32 mouse cellular contexts compared by ENCODE assay signal in the genomic region with DNA sequence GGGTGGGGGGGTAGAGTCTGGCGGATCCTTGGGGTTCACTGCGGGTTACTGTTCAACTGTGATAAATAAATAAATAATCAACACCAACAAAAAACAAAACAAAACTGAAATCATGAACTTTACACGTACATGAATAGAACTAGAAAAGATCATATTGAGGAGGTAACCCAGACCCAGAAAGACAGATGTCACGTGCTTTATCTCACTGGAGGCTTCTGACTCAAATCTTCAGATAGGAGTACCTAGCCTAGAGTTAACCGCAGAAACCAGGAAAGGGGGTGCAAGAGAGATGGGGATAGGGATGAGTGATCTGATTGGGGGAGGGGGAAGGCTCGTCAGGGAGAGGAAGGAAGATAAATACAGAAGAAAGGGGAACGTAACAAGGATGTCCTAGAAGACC. TPM values are rescaled to one million over a fixed set of nuclear protein-coding genes. Genes with fewer than 3 reads are reported as not detected.
"Had no signal": no experiment of that assay in that cellular context is flagged by ENCODE, and none has a peak within 500 bp of the region (broad histone marks: within the 10 kb centered on the region; RNA-seq: fewer than 3 reads in every experiment).

No protein-coding gene starts in this region.

- H3K27ac ChIP-seq: embryonic facial prominence, embryonic 10.5 days; embryonic facial prominence, embryonic 12.5 days; embryonic facial prominence, embryonic 13.5 days; embryonic facial prominence, embryonic 15.5 days; forebrain, embryonic 10.5 days; forebrain, embryonic 12.5 days; forebrain, embryonic 13.5 days; forebrain, embryonic 15.5 days; gastrocnemius, adult 2 months; heart, adult 2 months had no signal

- H3K27me3 ChIP-seq: embryonic facial prominence, embryonic 12.5 days; embryonic facial prominence, embryonic 13.5 days; embryonic facial prominence, embryonic 15.5 days; forebrain, embryonic 12.5 days; forebrain, embryonic 13.5 days; forebrain, embryonic 15.5 days had no signal

- DNase-seq: cerebellum, adult 9-10 months; cerebellum, adult 9-11 months; cerebellum, postnatal 10 days; cerebellum, postnatal 14 days; cerebellum, postnatal 25 days; cerebellum, postnatal 36 days; embryo, embryonic 11 days; forebrain, postnatal 0 days; gastrocnemius, adult 2 months; gastrocnemius, postnatal 10 days; gastrocnemius, postnatal 14 days; gastrocnemius, postnatal 25 days; gastrocnemius, postnatal 36 days; heart, adult 11 months; heart, adult 18-20 months; heart, adult 2 months had no signal

- H3K36me3 ChIP-seq: embryonic facial prominence, embryonic 10.5 days; embryonic facial prominence, embryonic 12.5 days; embryonic facial prominence, embryonic 13.5 days; embryonic facial prominence, embryonic 15.5 days; forebrain, embryonic 10.5 days; forebrain, embryonic 12.5 days; forebrain, embryonic 15.5 days had no signal

- H3K9ac ChIP-seq: embryonic facial prominence, embryonic 12.5 days; embryonic facial prominence, embryonic 13.5 days; embryonic facial prominence, embryonic 15.5 days; forebrain, embryonic 12.5 days; forebrain, embryonic 13.5 days; forebrain, embryonic 15.5 days; forebrain, postnatal 0 days had no signal

- H3K9me3 ChIP-seq: embryonic facial prominence, embryonic 10.5 days; embryonic facial prominence, embryonic 12.5 days; embryonic facial prominence, embryonic 13.5 days; embryonic facial prominence, embryonic 15.5 days; forebrain, embryonic 10.5 days; forebrain, embryonic 12.5 days; forebrain, embryonic 13.5 days; forebrain, embryonic 15.5 days had no signal

- H3K4me3 ChIP-seq: embryonic facial prominence, embryonic 10.5 days; embryonic facial prominence, embryonic 12.5 days; embryonic facial prominence, embryonic 13.5 days; embryonic facial prominence, embryonic 15.5 days; erythroblast, embryonic 14.5 days; forebrain, embryonic 10.5 days; forebrain, embryonic 12.5 days; forebrain, embryonic 13.5 days; forebrain, embryonic 15.5 days; gastrocnemius, adult 2 months; heart, adult 2 months had no signal

RNA-seq across cellular contexts. Expression of gene Accsl, which starts 20.1 kb away (rescaled TPM):
- total RNA-seq: common myeloid progenitor, adult 5-6 weeks; gastrocnemius, adult 18-20 months; gastrocnemius, adult 2 months; gastrocnemius, adult 8-10 months; gastrocnemius, postnatal 10 days; gastrocnemius, postnatal 14 days; gastrocnemius, postnatal 25 days; gastrocnemius, postnatal 36 days; gastrocnemius, postnatal 4 days; granulocyte monocyte progenitor cell, adult 5-6 weeks; heart, adult 18-20 months; heart, adult 2 months; heart, adult 8-10 months had no signal
- polyA plus RNA-seq: embryonic facial prominence, embryonic 11.5 days; embryonic facial prominence, embryonic 12.5 days; embryonic facial prominence, embryonic 13.5 days; erythroblast, embryonic 14.5 days; forebrain, embryonic 10.5 days had no signal

RNA-seq across cellular contexts. Expression of gene Accs, which starts 39.3 kb away (rescaled TPM):
- polyA plus RNA-seq: erythroblast, embryonic 14.5 days had no signal
